Mouse (Mus musculus): ENCODE measurements around the gene Metap1d. TPM values are rescaled to one million over a fixed set of nuclear protein-coding genes. Genes with fewer than 3 reads are reported as not detected.

Metap1d gene
- total RNA-seq, 2 experiments from 2014 or later = 12.3 to 19.6 TPM

DNA sequence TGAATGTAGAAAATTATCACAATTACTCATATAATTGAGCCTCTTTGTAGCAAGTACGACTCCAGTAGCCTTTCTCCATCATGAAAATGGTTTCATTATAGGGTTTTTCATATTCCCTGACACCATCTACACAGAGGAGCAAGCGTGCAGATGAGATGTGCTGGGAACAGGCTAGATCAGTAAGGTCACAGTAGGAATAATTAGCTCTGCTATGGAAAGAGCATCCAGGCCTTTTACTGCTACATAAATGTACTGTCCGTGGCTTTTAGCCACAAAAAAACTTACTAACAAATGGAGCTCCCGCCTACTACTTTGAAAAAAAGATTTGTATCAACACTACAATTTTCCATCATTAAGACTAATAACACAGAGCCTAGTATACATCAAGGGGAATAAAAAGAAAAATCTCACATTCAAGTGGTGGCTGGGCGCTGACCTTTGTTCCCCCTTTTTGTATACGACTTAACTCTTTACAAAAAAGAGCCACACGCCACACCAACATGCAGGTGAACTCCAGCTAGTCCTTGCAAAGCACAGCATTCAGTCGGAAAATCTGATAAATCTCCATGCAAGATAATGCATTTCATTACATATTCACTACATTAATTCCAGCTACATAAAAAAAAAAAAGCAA, 64.5 kb downstream of the Metap1d start:
- intact Hi-C loops (cut with DNase I) = loop anchor here (2.0 kb wide), 1 partner anchor 13 kb away; no protein-coding TSS in a partner anchor
- DNase-seq (ENCODE audit: low spot score in 2 of 2) = no peak

DNA sequence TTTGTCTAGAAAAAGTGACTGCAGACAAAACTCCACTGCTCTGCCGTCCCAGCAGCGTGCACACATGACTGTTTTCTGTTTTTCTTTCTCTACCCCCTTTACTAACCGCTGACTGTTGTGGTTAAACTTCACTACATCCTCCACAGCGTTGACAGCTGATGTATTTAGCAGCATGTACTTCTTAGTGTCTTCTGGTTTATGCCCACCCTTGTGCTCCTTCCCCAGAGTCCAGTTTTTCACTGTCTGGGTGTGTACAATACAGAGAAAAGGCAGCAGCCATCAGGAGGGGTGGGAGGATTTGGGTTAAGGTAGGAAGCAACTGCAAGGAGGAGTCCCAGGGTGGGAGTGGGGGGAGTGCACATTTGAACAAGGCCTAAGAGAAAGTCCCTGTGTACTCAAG, 69.8 kb downstream of the Metap1d start:
- DNase-seq (ENCODE audit: low spot score in 2 of 2) = no peak
- intact Hi-C loops (cut with DNase I) = no loop called here

DNA sequence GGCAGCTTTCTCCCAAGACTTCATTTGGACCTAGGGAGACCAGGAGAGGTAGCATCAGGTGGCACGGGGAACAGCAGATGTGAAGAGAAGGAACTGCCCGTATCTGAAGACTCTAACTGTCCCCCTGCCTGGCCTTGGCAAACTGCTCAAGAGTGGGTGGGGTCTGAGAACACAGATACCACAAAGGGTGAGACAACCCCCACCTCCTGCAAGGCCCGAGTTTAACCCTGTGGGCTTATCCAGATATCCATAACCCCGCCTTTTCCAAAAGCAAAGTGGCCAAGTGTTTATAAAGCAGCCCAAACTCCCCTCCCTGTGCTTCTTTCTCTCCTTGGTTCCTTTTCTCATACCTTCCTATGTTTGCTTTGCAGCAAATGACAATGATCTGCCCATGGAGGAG, 70.4 kb downstream of the Metap1d start:
- intact Hi-C loops (cut with DNase I) = no loop called here

DNA sequence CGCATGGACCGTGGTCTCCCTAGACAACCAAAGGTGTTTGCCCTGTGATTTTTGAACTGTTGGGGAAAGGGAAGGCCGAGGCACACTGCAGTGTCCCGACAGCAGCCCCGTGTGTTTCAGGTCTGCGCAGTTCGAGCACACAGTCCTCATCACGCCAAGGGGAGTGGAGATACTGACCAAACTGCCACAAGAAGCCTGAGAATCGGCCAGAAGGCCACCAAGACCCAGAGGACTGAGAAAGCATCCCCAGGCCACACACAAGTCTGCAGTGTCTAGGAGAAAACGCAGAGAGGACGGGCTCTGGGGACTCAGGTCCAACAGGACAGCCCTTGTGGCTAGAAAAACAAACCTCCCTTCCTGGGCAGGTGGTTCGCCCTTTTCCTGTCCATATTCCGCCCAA, 71.7 kb downstream of the Metap1d start:
- intact Hi-C loops (cut with DNase I) = loop anchor here (5.0 kb wide), 1 partner anchor 72 kb away; the partner anchor contains the start of gene Metap1d
- no peak for DNase-seq (ENCODE audit: low spot score in 2 of 2)

More for the DNA sequence above, 70.4 kb downstream of the Metap1d start:
- DNase-seq (ENCODE audit: low spot score in 2 of 2) = no peak

DNA sequence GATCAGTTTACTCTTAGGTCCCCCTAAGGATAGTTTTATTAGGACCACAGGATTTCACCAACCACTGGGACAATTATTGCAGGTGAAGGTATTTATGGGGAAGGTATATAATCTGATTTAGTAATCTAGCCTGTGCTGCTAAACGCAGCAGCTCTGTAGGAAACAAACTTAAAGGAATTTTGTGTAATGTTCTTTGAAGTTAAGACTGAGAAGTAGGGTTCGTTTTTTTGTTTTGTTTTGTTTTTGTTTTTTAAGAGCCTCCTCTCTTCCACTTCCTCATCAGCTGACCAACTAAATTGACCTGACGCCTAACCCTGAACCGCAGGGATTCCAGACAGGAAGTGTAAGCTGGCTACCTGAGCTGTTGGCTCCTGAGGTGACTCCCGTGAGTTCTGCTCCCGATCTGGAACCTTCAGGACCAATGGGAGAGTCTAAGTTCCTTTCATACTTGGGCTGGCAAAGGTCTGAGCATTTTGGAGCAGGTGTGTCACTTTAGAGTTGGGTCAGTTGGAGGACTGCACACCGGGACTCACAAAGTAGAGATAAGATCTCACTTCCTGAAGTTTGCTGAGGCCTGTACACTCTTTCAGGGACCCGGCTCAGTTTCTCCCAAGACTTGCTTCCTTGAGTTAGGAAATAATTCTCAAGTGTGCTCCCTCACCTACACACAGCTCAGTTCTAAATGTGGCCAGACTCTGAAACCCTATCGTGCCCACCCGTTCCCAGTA, 73.7 kb downstream of the Metap1d start:
- DNase-seq (ENCODE audit: low spot score in 2 of 2) = no peak
- intact Hi-C loops (cut with DNase I) = loop anchor here (5.0 kb wide), 1 partner anchor 74 kb away; the partner anchor contains the start of gene Metap1d

DNA sequence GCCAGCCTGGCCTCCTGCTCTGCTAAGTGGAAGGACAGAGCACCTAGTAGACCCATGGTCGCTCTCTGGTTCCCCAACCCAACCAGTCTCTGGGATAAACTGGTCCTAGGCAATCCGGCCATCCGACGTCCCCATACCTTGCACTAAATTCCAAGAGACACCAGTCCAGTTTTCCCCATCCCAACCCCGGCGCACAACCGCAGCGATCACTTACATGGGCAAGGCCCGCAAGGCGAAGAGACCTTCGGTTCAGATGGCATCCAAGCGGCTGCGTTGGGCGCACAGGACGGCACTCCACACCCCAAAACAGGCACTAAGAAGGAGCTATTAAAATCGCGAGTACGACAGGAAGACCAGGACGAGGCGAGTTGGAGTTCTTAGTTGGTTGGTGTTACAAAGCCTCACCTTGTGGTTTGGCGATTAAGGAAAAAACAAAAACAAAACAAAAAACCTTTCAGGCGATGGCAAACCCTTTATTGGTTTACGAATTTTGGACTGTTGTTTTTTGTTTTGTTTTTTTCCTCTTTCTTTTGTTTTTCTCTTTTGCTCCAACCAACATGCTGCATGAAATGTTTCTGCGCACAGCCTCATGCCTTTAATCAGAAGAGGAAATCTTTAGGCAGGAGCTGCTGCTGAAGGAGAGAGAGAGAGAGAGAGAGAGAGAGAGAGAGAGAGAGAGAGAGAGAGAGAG, 74.4 kb downstream of the Metap1d start:
- intact Hi-C loops (cut with DNase I) = loop anchor here (5.0 kb wide), 1 partner anchor 75 kb away; the partner anchor contains the start of gene Metap1d
- no peak for DNase-seq (ENCODE audit: low spot score in 2 of 2)

DNA sequence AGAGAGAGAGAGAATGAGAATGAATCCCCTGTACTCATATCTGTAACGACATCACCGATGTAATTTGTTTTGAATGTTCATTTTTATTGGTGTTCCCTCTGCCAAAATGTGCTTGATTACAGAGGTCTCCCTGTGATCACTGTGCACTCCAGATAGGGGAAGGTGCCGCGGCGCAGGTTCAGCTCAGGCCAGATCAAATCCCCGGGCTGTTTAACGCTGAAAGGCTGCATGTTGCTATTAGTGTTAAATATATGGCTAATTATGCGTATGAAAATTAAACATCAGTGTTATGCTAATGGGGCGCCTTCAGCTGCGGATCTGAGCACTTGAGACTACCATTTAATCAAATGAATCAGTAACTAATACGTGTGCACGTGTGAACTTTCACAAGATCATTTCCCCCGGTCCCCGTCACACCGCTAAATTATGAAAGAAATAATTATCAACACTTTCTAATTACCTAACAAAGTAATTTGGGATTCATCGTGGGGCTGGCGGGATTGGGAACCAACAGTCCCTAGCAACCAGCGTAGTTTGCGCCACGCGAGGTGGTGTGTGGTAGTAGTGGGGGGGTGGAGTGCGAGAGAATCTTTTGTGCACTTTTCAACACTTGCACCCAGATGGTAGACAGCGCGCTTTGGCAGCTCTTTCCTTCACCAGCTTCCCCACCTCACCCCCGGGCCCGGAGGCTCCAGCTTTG, 75.1 kb downstream of the Metap1d start, which contains the start of gene Dlx1:
Gene Dlx1 (plus strand): TSS at position 100 of the 700 bp plus-strand sequence.
- intact Hi-C loops (cut with DNase I) = loop anchor here (5.0 kb wide), 1 partner anchor 76 kb away; the partner anchor contains the start of gene Metap1d
- DNase-seq (ENCODE audit: low spot score in 2 of 2) = no peak

DNA sequence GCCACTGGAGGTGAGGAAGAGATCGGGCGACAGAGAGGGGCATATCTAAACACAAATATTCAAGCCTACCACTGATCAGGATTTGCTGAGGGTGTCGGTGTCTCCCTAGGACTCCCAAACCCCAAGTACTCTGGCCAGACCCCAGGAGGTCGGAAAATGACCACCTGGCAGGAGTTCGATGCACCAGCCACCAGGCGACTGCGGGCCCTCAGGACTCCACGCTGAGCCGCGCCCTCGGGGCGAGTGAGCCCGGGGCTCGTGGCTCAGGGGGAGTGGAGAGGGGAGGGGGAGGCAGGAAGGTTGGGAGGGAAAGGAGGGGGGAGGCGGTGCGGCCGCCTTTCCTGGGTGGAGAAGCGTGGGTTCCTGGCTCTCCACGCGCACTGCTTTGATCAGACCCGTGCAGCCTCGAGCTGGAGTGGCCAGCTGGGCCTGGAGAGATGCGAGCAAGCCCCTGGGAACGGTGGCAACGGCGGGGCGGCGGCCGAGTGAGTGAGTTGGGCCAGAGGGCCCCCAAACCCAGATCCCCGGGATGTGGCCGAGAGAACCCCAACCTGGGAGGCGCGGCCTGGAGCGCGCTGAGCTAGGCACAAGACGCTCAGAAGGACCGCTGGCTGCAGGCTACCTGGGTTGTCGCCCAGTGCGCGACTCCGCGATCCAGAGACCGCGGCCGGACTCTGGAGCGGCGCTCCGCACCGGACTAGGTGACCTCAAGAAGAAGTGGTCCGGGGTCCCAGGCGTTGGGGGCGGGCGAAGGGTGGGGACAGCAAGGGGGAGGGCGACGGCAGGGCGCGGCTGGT, 75.8 kb downstream of the Metap1d start:
- no peak for DNase-seq (ENCODE audit: low spot score in 2 of 2)
- intact Hi-C loops (cut with DNase I) = loop anchor here (5.0 kb wide), 1 partner anchor 77 kb away; the partner anchor contains the start of gene Metap1d

DNA sequence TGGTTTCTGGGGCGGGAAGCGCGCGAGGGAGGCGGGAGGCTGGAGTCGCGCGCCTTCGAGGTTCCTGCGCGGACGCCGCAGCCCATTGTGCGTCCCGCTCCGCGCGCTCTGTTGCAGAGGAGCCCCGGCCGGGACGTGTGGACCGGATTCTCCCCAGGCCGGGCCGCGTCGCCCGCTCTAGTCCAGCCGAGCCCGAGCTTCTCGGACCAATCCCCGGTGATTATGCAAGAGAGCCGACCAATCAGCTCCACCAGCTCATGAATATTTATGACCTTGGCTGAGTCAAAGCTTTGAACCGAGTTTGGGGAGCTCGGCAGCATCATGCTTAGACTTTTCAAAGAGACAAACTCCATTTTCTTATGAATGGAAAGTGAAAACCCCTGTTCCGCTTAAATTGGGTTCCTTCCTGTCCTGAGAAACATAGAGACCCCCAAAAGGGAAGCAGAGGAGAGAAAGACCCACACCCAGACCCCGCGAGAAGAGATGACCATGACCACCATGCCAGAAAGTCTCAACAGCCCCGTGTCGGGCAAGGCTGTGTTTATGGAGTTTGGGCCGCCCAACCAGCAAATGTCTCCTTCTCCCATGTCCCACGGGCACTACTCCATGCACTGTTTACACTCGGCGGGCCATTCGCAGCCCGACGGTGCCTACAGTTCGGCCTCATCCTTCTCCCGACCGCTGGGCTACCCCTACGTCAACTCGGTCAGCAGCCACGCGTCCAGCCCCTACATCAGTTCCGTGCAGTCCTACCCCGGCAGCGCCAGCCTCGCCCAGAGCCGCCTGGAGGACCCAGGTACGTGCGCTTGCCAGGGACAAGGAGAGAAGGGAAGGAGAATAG, 76.7 kb downstream of the Metap1d start:
- DNase-seq (ENCODE audit: low spot score in 2 of 2) = no peak
- intact Hi-C loops (cut with DNase I) = loop anchor here (2.0 to 5.0 kb wide), 3 partner anchors 13 to 77 kb away; partner anchors contain the start of gene Metap1d

DNA sequence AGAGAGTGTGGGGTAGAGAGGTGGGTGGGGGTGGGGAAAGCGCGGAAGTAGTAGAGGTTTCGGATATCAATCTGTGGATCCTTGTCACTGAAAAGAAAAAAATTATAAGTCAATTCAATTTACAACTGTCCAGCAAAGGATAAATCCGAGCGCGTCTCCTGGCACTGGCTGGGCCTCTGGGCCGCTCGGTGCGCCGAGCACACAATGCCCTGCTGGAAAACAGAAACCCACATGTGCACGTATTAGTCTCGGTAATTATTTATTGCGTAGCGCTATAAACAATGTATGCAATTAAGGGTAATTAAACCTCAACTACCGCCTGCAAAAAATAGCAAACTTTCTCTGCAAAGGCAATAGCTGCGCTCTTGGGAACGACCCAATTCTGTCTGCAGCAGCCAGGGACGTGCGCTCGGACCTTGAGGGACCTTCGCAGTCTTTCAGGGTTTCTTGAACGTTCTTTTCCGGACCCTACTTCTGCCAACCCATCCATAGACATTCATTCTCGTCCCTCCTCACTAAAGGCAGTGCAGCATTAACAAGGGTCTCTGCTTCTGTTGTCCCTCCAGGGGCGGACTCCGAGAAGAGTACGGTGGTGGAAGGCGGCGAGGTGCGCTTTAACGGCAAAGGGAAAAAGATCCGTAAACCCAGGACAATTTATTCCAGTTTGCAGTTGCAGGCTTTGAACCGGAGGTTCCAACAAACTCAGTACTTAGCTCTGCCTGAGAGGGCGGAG, 77.5 kb downstream of the Metap1d start:
- intact Hi-C loops (cut with DNase I) = loop anchor here (2.0 kb wide), 2 partner anchors 14 kb away; no protein-coding TSS in a partner anchor
- DNase-seq (ENCODE audit: low spot score in 2 of 2) = no peak

DNA sequence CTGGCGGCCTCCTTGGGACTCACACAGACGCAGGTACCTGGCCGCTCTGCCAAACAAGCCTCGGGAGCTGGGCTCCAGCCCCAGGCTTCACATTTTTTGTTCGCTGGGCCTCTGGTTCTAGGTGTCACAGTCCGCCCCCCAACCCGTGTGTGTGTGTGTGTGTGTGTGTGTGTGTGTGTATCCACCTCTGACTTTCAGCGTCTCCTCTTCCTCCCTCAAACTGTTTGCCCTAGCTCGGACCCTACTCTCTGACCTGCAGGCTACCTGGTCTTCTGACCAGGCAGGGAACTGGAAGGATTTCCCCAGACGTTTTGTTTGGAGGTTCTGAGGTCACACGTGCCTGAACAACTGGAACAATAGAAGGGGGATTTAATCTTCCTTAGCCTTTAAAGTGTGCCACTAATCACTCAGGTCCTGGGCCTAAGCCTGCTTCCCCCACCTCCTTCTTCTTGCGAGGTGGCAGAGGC, 78.1 kb downstream of the Metap1d start:
- no peak for DNase-seq (ENCODE audit: low spot score in 2 of 2)
- intact Hi-C loops (cut with DNase I) = loop anchor here (2.0 kb wide), 2 partner anchors 14 kb away; no protein-coding TSS in a partner anchor

DNA sequence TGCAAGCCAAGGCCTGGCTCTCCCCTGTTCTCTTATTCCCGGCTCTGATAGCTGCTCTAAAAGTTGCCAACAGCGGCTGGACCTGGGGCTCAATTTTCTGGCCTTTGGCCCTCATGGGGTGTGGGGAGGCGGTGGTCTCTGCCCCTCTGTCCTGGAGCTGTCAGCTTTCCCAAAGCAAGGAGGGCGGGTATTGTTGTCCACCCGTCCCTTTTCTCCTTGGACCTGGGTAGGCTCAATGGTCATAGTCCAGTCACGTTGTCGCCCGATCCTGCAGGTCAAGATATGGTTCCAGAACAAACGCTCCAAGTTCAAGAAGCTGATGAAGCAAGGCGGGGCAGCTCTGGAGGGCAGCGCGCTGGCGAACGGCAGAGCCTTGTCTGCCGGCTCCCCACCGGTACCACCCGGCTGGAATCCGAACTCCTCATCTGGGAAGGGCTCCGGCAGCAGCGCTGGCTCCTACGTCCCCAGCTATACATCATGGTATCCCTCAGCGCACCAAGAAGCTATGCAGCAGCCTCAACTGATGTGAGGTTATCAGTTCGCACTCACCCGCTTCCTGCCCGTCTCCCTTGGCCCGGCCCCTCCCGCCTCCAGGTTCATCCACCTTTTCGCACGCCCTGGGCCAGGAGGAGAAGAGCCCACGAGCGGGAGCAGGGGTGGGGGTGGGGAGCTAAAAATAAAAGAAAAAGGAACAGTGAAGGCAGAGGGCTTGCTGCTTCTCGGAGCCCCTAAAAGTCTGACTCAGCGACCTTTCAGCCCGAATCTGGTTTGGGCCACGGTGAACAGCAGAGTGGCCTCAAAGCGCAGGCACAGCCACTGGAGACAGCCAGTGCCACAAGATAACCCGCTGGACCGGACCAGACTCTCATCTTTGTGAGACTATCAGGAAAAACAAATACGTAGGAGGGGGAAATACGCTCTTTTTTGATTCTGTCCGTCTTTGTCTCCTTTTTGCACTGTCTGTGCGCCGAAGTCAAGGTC, 79.2 kb downstream of the Metap1d start:
- no peak for DNase-seq (ENCODE audit: low spot score in 2 of 2)
- intact Hi-C loops (cut with DNase I) = loop anchor here (2.0 kb wide), 2 partner anchors 13 to 15 kb away; no protein-coding TSS in a partner anchor

DNA sequence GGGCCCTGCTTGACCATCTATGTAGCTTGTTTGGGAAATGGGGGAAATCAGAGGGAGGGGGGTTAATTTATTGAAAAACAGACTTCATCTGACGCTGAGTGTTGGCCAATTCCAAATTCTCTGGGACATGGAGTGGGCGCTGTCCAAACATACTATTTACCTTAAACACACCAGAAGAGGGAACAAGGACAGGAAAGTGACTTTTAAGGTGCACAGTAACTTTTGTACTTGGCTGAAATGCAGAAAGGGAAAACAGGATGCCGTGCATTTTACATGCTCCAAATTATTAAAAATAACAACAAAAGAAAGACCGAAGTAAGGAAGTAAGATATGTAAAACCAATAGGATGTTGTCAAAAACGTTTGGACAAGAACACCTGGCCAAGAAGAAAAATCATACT, 80.0 kb downstream of the Metap1d start:
- DNase-seq (ENCODE audit: low spot score in 2 of 2) = no peak
- intact Hi-C loops (cut with DNase I) = no loop called here

DNA sequence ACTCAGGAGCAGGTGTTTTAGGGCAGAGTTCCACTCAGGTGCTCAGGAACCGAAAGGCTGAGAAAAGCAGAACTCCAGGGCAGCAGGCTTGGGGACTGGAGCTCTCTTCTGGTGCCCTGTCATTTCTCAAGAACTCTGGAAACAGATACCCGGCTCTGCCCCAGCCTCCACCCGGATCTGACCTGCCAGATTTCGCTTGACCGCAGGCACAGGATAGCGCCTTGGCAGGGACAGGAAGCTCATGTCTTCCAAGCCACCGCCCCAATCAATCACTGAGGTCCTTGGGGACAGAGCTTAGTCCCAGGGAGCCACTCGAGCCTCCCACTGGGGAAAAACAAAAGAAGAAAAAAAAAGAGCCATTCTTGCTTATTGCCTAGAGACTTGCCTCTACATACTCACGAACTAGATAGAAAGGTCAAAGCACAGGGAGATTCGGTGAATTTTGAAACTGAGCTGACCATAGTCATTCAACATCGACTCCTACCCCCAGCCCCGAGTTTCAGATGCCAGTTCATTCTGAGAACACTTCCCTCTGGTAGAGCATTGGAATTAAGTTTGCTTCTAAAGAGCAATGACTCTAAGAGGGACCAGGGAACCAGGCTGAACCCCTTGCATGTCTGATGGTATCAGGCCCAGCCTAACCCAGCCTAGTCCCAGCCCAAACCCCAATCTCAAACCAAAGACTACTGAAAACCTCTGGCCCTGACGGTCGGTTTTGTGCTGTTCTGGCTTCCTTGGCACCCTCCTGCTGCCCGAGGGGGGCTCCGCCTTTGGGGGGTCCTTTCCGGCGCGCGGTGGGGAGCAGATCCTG, 81.4 kb downstream of the Metap1d start:
- intact Hi-C loops (cut with DNase I) = loop anchor here (5.0 kb wide), 1 partner anchor 972 kb away; no protein-coding TSS in a partner anchor
- DNase-seq (ENCODE audit: low spot score in 2 of 2) = no peak
